Mouse (Mus musculus): ENCODE measurements around the gene Tmem191c. TPM values are rescaled to one million over a fixed set of nuclear protein-coding genes. Genes with fewer than 3 reads are reported as not detected.
"Not testable (repeated sequence)": the region's sequence is repeated elsewhere in the genome, so short reads cannot be mapped to it uniquely, and the experiment has no call there.

Tmem191c gene
- total RNA-seq (2014; rRNA removed) (65.0 and 76.9 TPM in 2 replicates), polyA plus RNA-seq (2015; fragmentation: Nextera tagmentation; extraction: Ambion mirVana) (112 and 125 TPM in 2 replicates)

DNA sequence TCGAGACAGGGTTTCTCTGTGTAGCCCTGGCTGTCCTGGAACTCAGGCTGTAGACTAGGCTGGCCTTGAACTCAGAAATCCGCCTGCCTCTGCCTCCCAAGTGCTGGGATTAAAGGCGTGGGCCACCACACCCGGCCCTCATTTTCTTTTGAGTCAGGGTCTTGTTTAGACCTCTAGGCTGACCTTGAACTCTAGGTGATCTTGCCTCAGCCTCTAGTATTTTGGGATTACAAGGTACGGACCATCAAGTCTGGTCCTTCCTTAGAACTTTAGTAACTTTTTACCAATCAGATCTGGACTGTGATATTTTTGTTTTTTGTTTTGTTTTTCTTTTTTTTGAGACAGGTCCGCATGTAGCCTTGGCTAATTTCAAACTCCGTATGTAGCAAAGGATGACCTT is at the start of gene Tmem191c:
TSS of gene Tmem191c (plus strand) at position 357 of the 400 bp plus-strand sequence.
- Histone ChIP-seq H3K4me1 (ENCODE audit: insufficient read depth, low read length) (no peaks in the 10 kb centered on the region; the same call in 1 of the 2 replicates), H3K27ac (peak within 1 kb of the TSS; percentile 90), H3K9me3 (ENCODE audit: low read length) (peaks cover 3% of the 10 kb centered on the region), H3K36me3 (ENCODE audit: insufficient read depth, low read length) (peaks cover 9% of the 10 kb centered on the region), H3K4me3 (ENCODE audit: low read length) (peak within 1 kb of the TSS; percentile 56), H3K4me2 (ENCODE audit: low read depth, low read length) (peak within 1 kb of the TSS; percentile 89), H3K9ac (replicated peaks; ENCODE audit: low read length) (peak within 1 kb of the TSS; percentile 58), H3K27me3 (ENCODE audit: insufficient read depth, low read length) (peaks cover 6% of the 10 kb centered on the region; the same call in 1 of the 2 replicates)
- TF ChIP-seq CTCF (IDR thresholded peaks at IDR 0.05; ENCODE audit: low read depth): no peak
- no peak for DNase-seq (ENCODE audit: low spot score)
- 60% methylated on average over 7 of the region's 7 CpGs for WGBS
- ATAC-seq: no peak

DNA sequence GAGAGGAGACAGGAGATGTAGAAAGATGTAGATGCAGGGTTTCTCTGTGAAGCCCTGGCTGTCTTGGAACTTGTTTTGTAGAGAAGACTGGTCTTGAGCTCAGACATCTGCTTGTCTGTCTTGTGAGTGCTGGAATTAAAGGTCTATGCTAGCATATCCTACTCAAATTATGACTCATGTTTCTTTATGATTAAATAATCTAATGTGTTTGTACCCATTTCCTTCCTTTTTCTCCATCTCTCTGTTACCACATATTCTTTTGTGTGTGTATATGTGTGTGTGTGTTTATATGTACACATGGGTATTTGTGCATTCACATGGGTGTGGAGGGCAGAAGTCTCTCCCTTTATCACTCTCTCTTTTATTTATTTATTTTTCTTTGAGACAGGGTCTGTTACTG is 49.4 kb upstream of the Tmem191c start:
- H3K27me3 ChIP-seq (ENCODE audit: insufficient read depth, low read length): no peaks in the 10 kb centered on the region
- no peak overlapping the region for H3K9ac ChIP-seq (replicated peaks; ENCODE audit: low read length)
- no peaks in the 10 kb centered on the region for H3K36me3 ChIP-seq (ENCODE audit: insufficient read depth, low read length)
- no peak overlapping the region for H3K4me2 ChIP-seq (ENCODE audit: low read depth, low read length)
- H3K4me1 ChIP-seq (ENCODE audit: insufficient read depth, low read length): no peaks in the 10 kb centered on the region
- no peak for DNase-seq (ENCODE audit: low spot score)
- no peak for TF ChIP-seq CTCF (IDR thresholded peaks at IDR 0.05; ENCODE audit: low read depth)
- no peak overlapping the region for H3K4me3 ChIP-seq (ENCODE audit: low read length)
- H3K9me3 ChIP-seq (ENCODE audit: low read length): no peaks in the 10 kb centered on the region
- no peak for ATAC-seq
- no peak overlapping the region for H3K27ac ChIP-seq

DNA sequence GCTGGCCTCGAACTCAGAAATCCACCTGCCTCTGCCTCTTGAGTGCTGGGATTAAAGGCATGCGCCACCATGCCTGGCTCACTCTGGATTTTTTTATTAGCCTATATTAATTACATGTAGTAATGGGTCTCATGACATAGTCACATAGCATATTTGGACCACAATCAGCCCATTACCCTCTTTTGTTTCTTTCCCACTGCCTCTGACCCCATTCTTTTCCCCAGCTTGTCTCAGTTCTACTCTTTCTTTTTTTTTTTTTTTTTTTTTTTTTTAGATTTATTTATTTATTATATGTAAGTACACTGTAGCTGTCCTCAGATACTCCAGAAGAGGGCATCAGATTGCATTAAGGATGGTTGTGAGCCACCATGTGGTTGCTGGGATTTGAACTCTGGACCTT is 44.4 kb upstream of the Tmem191c start:
- not testable (repeated sequence) for ATAC-seq; H3K4me3 ChIP-seq (ENCODE audit: low read length); H3K9ac ChIP-seq (replicated peaks; ENCODE audit: low read length); DNase-seq (ENCODE audit: low spot score); H3K4me2 ChIP-seq (ENCODE audit: low read depth, low read length); H3K27me3 ChIP-seq (ENCODE audit: insufficient read depth, low read length); H3K9me3 ChIP-seq (ENCODE audit: low read length); H3K27ac ChIP-seq; H3K36me3 ChIP-seq (ENCODE audit: insufficient read depth, low read length)
- WGBS: 93% methylated on average over 2 of the region's 2 CpGs
- H3K4me1 ChIP-seq (ENCODE audit: insufficient read depth, low read length): peaks cover 18% of the 10 kb centered on the region

DNA sequence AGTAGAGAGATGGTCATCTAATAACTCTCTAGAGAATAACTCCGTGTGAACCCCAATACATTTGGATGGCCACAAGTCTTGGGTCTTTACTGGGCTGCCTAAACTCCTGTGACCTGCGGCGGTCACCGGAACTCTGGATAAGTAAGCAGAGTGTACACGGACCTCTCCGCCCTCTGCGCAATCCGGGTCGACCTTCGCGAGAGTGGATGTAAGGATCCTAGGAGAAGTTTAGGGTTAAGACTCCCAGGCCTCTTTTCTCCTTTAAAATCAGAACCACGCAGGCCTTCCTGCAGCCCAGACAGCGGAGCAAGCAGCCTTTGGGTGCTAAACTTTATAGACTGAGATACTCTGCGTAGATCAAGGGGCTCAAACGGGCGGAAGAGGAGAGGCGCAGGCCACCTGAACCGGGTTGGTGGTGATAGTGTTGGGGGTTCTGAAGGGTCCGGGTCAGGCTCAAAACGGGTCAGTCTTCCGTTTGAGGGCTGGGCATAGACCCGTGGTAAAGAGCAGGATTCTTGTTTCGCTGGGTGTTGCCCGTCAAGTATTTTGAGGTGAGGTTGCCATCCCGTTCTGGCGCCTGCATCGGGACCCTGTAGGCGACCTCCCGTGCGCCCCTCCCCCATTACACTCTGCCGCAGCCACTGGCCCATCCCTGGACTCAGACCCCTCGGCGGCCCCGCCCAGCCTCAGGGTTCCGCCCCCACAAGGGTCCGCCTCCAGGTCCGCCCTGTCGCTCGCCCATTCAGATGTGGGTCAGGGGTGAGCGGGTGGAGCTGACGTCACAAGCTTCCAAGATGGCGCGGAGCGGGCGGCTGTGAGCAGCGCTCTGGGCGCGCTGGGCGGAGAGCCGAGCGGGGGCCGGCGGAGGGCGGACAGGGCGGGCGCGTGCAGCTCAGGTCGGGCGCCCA is 42.8 kb upstream of the Tmem191c start, which contains the start of gene Hic2:
TSS of gene Hic2 (plus strand) at position 779 of the 908 bp plus-strand sequence.
- no peak for TF ChIP-seq CTCF (IDR thresholded peaks at IDR 0.05; ENCODE audit: low read depth)
- Histone ChIP-seq H3K9ac (replicated peaks; ENCODE audit: low read length) (peak within 1 kb of the TSS; percentile 97), H3K4me2 (ENCODE audit: low read depth, low read length) (peak within 1 kb of the TSS; percentile 89), H3K4me3 (ENCODE audit: low read length) (peak within 1 kb of the TSS; percentile 96), H3K36me3 (ENCODE audit: insufficient read depth, low read length) (no peaks in the 10 kb centered on the region), H3K27ac (peak within 1 kb of the TSS; percentile 92), H3K4me1 (ENCODE audit: insufficient read depth, low read length) (peaks cover 18% of the 10 kb centered on the region), H3K27me3 (ENCODE audit: insufficient read depth, low read length) (no peaks in the 10 kb centered on the region), H3K9me3 (ENCODE audit: low read length) (no peaks in the 10 kb centered on the region)
- DNase-seq (ENCODE audit: low spot score) (peak; percentile 97), ATAC-seq (peak; percentile 97)
- 2% methylated on average over 55 of the region's 59 CpGs for WGBS

DNA sequence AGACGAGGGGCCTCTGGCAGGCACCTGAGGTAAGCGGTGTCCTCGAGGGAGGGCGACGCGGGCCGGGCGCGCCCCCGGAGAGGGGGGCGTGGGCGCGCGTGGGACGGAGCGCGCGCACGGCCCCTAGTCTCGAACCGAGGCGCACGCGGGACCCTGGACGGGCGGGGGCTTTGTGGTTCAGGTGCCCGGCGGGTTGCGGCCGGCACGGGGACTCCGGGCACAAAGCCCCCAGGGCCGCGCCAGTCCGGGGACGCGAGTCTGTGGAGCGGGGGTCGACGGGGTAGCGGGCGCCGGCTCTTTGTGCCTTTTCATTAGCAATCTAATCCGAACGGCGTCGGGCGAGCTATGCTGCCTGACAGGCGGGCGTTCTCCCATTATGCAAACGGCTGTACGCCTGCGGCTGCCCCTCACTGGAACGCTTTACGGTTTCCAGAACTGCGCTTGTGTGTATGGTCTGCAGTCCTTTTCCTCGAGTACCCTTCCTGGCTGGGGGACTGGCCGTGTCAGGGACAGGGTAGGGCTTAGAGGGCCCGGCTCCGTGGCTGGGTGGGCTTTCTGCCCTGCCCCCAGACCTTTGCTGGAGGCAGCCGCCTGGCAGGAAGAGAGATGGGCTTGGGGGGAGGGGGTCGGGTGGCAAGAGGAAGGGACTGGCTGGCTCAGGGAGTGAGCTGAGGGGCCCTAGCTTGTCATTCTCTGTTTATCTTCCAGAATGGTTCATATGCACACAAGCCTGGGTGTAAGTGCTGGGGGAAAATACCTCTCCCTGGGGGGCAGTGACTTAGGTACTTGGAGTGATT is 42.0 kb upstream of the Tmem191c start:
- Histone ChIP-seq H3K9ac (replicated peaks; ENCODE audit: low read length) (peak overlapping the region; percentile 97), H3K36me3 (ENCODE audit: insufficient read depth, low read length) (no peaks in the 10 kb centered on the region), H3K4me3 (ENCODE audit: low read length) (peak overlapping the region; percentile 96), H3K27ac (peak overlapping the region; percentile 92), H3K9me3 (ENCODE audit: low read length) (no peaks in the 10 kb centered on the region), H3K4me1 (ENCODE audit: insufficient read depth, low read length) (peaks cover 18% of the 10 kb centered on the region), H3K27me3 (ENCODE audit: insufficient read depth, low read length) (no peaks in the 10 kb centered on the region), H3K4me2 (ENCODE audit: low read depth, low read length) (peak overlapping the region; percentile 89)
- ATAC-seq: peak; percentile 82
- peak; percentile 75 for DNase-seq (ENCODE audit: low spot score)
- no peak for TF ChIP-seq CTCF (IDR thresholded peaks at IDR 0.05; ENCODE audit: low read depth)
- WGBS: under 1% methylated on average over 54 of the region's 62 CpGs

DNA sequence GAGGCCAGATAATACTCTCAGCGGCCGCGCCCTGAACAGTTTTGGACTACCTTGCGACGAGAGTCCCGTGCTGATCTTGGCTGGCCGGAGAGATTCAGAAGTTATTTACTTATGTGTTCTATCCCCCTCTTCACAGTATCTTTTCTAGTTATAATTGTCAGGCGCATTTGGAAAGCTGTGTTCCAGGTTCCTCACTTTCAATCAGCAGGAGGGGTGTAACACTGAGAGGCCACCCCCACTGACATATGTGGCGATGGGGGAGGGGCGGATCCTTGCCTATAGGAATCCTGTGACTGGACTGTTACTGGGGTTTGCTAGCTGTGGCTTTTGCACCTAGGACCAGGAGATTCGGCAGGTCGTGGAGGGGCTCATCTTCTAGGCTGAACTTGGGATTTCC is 41.4 kb upstream of the Tmem191c start:
- Histone ChIP-seq H3K4me3 (ENCODE audit: low read length) (peak overlapping the region; percentile 96), H3K27ac (peak overlapping the region; percentile 92), H3K4me1 (ENCODE audit: insufficient read depth, low read length) (peaks cover 18% of the 10 kb centered on the region), H3K27me3 (ENCODE audit: insufficient read depth, low read length) (no peaks in the 10 kb centered on the region), H3K9ac (replicated peaks; ENCODE audit: low read length) (peak overlapping the region; percentile 97), H3K4me2 (ENCODE audit: low read depth, low read length) (peak overlapping the region; percentile 89), H3K9me3 (ENCODE audit: low read length) (no peaks in the 10 kb centered on the region), H3K36me3 (ENCODE audit: insufficient read depth, low read length) (no peaks in the 10 kb centered on the region)
- no peak for ATAC-seq
- WGBS: 1% methylated on average over 12 of the region's 12 CpGs
- TF ChIP-seq CTCF (IDR thresholded peaks at IDR 0.05; ENCODE audit: low read depth): no peak
- peak; percentile 60 for DNase-seq (ENCODE audit: low spot score)
